Mouse (Mus musculus): Measurements from ENCODE around the gene Psmd2. TPM values are rescaled to one million over a fixed set of nuclear protein-coding genes. Genes with fewer than 3 reads are reported as not detected.
A peak's percentile ranks its signal among the peaks of the same experiment; 100 is the strongest.

Psmd2 gene
- polyA plus RNA-seq, 1 experiment, result 288 TPM

DNA sequence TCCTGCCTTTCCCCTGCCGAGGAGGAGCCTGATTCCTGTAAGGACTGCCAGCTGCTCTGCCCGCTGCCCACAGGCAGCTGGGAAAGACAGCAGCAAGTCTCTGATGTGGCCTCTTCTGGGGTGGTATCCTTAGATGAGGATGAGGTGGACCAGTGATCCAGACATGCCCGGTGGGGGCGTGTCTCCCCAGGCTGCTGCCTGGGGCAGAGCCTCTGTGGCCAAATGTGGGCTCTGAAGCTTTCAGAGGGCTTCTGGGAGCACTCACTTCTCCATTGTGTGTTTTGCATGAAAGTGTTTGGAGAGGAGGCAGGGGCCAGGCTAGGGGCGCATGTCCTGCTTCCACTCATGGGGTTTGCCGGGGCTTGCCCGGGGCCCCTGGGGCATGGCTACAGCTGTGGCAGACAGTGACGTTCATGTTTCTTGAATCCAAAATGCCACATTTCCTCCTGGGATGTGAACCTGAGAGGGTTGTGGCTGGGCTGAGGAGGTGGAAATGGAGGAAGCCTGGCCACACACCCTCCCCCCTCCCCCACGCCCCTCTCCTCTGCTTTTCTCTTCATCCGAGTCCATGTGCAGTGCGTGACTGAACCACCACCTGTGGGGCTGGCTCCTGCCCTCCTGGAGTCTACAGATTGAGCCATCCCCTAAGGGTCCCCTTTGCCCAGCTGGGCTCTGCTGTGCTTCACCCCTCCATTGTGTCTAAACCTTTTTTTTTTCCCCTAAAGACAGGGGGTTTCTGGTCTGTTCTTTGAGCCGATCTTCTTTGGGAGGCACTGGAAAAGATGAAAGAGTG, 50.5 kb downstream of the Psmd2 start:
- no peaks in the 10 kb centered on the region for H3K9me3 ChIP-seq (replicated peaks; ENCODE audit: control insufficient read depth, insufficient read depth, low read length, poor library complexity, severe bottlenecking)
- H3K27me3 ChIP-seq (ENCODE audit: control insufficient read depth, insufficient read depth, low read length, poor library complexity, severe bottlenecking), result no peaks in the 10 kb centered on the region
- H3K36me3 ChIP-seq (ENCODE audit: control insufficient read depth, insufficient read depth, low read length, poor library complexity, severe bottlenecking), result 0 out of 2 replicates have a peak, but pooled peaks cover 5% of the 10 kb centered on the region
- no peaks in the 10 kb centered on the region for H3K4me1 ChIP-seq (ENCODE audit: control insufficient read depth, insufficient read depth, low read length)
- H3K4me3 ChIP-seq (ENCODE audit: low read depth, low read length), result peak overlapping the region; percentile 66
- TF ChIP-seq POLR2A (IDR thresholded peaks at IDR 0.05; ENCODE audit: insufficient read depth, low read length) (no peak), EP300 (IDR thresholded peaks at IDR 0.05; ENCODE audit: insufficient read depth, low read depth, low read length) (no peak), CTCF (IDR thresholded peaks at IDR 0.05; ENCODE audit: low read depth, low read length) (no peak)
- H3K27ac ChIP-seq (ENCODE audit: insufficient read depth, low read length), result peak overlapping the region; percentile 71
- peak overlapping the region; percentile 54 for H3K9ac ChIP-seq (ENCODE audit: low read depth, poor library complexity, severe bottlenecking)

DNA sequence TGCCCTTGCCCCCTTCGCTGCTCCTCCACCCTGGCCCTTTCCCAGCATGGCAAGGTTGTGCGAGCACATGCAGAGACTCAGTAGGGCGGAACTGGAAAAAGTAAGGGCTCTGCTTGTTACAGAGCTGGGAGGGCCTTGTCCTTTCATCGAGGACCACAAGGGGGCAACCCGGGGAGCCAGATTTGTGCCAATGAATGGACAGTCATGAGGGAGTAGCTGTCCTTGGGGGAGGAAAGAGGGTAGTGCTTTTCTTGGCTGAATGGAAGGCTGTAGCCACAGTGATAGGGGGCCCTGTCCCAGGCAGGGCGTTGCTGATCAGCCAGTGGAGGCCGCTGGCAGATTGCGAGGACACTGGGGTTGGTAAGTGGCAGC, 51.1 kb downstream of the Psmd2 start:
- Histone ChIP-seq H3K36me3 (ENCODE audit: control insufficient read depth, insufficient read depth, low read length, poor library complexity, severe bottlenecking) (0 out of 2 replicates have a peak, but pooled peaks cover 5% of the 10 kb centered on the region), H3K4me3 (ENCODE audit: low read depth, low read length) (peak overlapping the region; percentile 66), H3K27ac (ENCODE audit: insufficient read depth, low read length) (peak overlapping the region; percentile 71), H3K9me3 (replicated peaks; ENCODE audit: control insufficient read depth, insufficient read depth, low read length, poor library complexity, severe bottlenecking) (no peaks in the 10 kb centered on the region), H3K4me1 (ENCODE audit: control insufficient read depth, insufficient read depth, low read length) (no peaks in the 10 kb centered on the region), H3K9ac (ENCODE audit: low read depth, poor library complexity, severe bottlenecking) (peak overlapping the region; percentile 54), H3K27me3 (ENCODE audit: control insufficient read depth, insufficient read depth, low read length, poor library complexity, severe bottlenecking) (no peaks in the 10 kb centered on the region)
- peak; percentile 65 for TF ChIP-seq CTCF (IDR thresholded peaks at IDR 0.05; ENCODE audit: low read depth, low read length)
- TF ChIP-seq POLR2A (IDR thresholded peaks at IDR 0.05; ENCODE audit: insufficient read depth, low read length), result no peak
- no peak for TF ChIP-seq EP300 (IDR thresholded peaks at IDR 0.05; ENCODE audit: insufficient read depth, low read depth, low read length)

DNA sequence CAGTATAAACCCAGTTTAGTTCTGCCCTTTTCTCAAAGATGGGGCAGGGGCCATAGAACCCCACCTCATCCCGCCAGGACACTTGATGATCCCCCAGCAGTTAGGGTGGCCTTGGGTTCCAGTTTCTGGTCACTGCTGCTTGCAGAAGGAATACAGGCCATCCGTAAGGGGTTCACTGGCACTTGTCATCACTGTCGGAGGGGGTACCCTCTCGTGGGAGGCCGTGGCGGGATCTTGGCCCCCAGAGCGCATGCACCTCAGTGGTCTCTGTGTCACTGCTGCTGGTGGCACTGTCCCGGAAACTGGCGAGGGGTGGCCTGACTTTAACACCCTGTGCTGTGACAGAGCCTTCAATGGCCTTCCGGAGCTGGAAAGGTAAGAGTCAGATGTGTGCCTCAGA, 51.6 kb downstream of the Psmd2 start:
- no peak overlapping the region for H3K4me3 ChIP-seq (ENCODE audit: low read depth, low read length)
- no peak overlapping the region for H3K27ac ChIP-seq (ENCODE audit: insufficient read depth, low read length)
- 0 out of 2 replicates have a peak, but pooled peaks cover 5% of the 10 kb centered on the region for H3K36me3 ChIP-seq (ENCODE audit: control insufficient read depth, insufficient read depth, low read length, poor library complexity, severe bottlenecking)
- H3K9ac ChIP-seq (ENCODE audit: low read depth, poor library complexity, severe bottlenecking), result no peak overlapping the region
- TF ChIP-seq POLR2A (IDR thresholded peaks at IDR 0.05; ENCODE audit: insufficient read depth, low read length) (no peak), CTCF (IDR thresholded peaks at IDR 0.05; ENCODE audit: low read depth, low read length) (no peak), EP300 (IDR thresholded peaks at IDR 0.05; ENCODE audit: insufficient read depth, low read depth, low read length) (no peak)
- no peaks in the 10 kb centered on the region for H3K27me3 ChIP-seq (ENCODE audit: control insufficient read depth, insufficient read depth, low read length, poor library complexity, severe bottlenecking)
- H3K9me3 ChIP-seq (replicated peaks; ENCODE audit: control insufficient read depth, insufficient read depth, low read length, poor library complexity, severe bottlenecking), result no peaks in the 10 kb centered on the region
- H3K4me1 ChIP-seq (ENCODE audit: control insufficient read depth, insufficient read depth, low read length), result no peaks in the 10 kb centered on the region

DNA sequence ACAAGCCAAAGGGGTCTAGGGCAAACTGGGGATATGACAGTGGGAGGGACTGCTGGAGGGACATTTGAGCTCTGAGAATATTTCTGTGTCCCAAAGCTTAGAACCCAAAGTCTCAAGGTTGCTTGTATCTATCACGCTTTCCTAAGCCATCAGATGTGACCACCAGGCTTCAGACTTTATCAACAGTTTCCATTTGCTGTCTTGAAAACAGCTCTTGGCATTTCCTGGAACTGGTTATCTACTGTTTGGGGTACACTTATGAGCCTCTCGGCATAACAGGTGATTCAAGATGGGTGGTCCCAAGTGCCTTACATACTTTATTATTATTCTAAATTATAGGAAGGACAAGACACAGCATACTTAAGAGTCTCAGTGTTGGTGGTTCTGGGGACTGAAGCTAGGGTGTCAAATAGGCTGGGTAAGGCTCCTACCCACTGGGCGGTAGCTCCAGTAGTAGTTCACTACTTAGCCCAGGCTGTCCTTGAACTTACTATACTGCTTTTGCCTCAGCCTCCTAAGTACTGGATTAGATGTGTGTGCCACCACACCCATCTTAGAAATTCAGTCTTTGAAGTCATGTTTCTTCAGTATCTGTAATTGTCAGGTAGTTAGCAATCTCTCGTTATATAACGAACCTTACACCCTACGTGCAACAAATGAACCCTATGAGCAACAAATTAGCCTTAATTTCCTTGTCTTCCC, 52.4 kb downstream of the Psmd2 start:
- Histone ChIP-seq H3K27me3 (ENCODE audit: control insufficient read depth, insufficient read depth, low read length, poor library complexity, severe bottlenecking) (no peaks in the 10 kb centered on the region), H3K9me3 (replicated peaks; ENCODE audit: control insufficient read depth, insufficient read depth, low read length, poor library complexity, severe bottlenecking) (no peaks in the 10 kb centered on the region), H3K27ac (ENCODE audit: insufficient read depth, low read length) (no peak overlapping the region), H3K4me1 (ENCODE audit: control insufficient read depth, insufficient read depth, low read length) (no peaks in the 10 kb centered on the region), H3K4me3 (ENCODE audit: low read depth, low read length) (no peak overlapping the region), H3K36me3 (ENCODE audit: control insufficient read depth, insufficient read depth, low read length, poor library complexity, severe bottlenecking) (0 out of 2 replicates have a peak, but pooled peaks cover 5% of the 10 kb centered on the region), H3K9ac (ENCODE audit: low read depth, poor library complexity, severe bottlenecking) (no peak overlapping the region)
- TF ChIP-seq POLR2A (IDR thresholded peaks at IDR 0.05; ENCODE audit: insufficient read depth, low read length) (no peak), EP300 (IDR thresholded peaks at IDR 0.05; ENCODE audit: insufficient read depth, low read depth, low read length) (no peak), CTCF (IDR thresholded peaks at IDR 0.05; ENCODE audit: low read depth, low read length) (no peak)

DNA sequence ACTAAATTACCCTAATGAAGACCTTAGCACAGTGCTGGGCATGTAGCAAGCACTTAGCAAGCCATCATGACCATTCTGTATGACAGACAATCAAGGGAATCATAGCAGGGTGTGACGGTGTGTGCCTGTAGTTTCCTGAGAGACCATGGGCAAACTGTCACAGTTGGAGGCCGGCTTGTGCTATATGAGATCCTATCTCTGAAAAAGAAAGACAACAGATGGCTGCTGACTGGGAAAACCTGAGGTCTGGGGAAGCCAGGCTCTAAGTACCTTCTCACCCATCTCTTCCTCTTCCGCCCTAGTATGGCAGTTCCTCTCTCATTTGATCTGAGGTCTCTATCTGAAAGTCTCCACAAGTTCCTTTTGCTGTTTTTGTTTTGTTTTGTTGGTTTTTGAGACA, 54.3 kb downstream of the Psmd2 start:
- Histone ChIP-seq H3K27ac (ENCODE audit: insufficient read depth, low read length) (no peak overlapping the region), H3K27me3 (ENCODE audit: control insufficient read depth, insufficient read depth, low read length, poor library complexity, severe bottlenecking) (no peaks in the 10 kb centered on the region), H3K9ac (ENCODE audit: low read depth, poor library complexity, severe bottlenecking) (no peak overlapping the region), H3K9me3 (replicated peaks; ENCODE audit: control insufficient read depth, insufficient read depth, low read length, poor library complexity, severe bottlenecking) (no peaks in the 10 kb centered on the region), H3K4me3 (ENCODE audit: low read depth, low read length) (no peak overlapping the region), H3K4me1 (ENCODE audit: control insufficient read depth, insufficient read depth, low read length) (no peaks in the 10 kb centered on the region), H3K36me3 (ENCODE audit: control insufficient read depth, insufficient read depth, low read length, poor library complexity, severe bottlenecking) (0 out of 2 replicates have a peak, but pooled peaks cover 5% of the 10 kb centered on the region)
- TF ChIP-seq POLR2A (IDR thresholded peaks at IDR 0.05; ENCODE audit: insufficient read depth, low read length), result no peak
- TF ChIP-seq CTCF (IDR thresholded peaks at IDR 0.05; ENCODE audit: low read depth, low read length), result no peak
- no peak for TF ChIP-seq EP300 (IDR thresholded peaks at IDR 0.05; ENCODE audit: insufficient read depth, low read depth, low read length)

All from ES-Bruce4 (cell line).